Mouse (Mus musculus): Measurements from ENCODE around the gene Fam222b.

Gene Fam222b

GRCm38 (mm10) chr11:78166161-78166560 lies 71.7 kb downstream of the Fam222b start:
- no peak for DNase-seq

DNA sequence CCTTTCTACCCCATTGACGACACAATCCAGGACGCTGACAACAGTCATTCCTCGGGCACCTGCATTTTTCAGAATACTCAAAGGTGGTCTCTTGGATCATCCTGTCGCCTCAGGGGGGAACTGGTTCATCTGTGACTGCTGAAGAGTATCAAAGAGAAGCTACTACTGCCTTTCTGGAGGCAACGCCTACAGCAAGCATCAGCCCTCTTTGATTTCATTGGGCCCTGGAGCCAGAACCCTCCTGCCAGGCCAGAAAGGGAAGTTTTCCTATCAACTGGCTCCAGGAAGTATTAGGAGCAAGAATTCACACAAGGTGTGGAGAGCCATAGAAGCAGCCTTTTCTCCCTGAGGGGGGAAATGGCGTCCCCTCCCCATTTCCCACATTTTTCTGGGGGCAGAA lies 72.2 kb downstream of the Fam222b start:
- DNase-seq: no peak

DNA sequence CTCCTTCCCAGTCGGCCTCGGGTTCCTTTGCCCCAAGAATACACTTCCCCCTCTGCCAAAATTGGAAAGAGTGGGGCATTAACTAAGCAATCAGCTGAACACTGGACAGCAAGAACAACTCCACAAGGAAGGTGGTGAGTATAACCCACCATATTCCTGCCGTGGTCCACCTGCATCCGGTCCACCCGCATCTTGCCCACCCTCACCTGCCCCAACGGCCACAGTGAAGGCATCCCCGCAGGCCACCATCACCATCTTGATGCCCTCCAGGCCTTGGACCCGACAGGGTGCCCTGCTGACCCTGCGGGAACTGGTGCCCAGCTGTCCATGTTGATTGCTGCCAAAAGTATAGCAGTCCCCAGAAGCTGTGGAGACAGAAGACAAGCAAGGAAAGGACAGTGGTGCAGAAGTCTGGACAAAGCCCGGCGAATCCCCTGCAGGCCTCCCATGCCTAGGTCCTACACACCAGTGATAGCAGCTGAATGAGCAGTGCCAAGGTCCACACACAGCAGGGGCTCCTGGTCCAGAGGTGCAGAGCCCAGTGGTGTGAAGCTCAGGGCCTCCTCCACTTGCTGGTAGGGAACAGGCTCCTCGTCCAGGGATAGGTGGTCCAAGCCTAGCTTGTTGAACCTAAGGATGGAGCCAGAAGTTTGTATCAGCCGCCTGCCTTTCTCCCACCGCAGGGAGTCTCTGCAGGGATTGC lies 72.9 kb downstream of the Fam222b start:
- DNase-seq: no peak

GRCm38 (mm10) chr11:78168541-78169468 lies 74.3 kb downstream of the Fam222b start:
- no peak for DNase-seq

GRCm38 (mm10) chr11:78170306-78170705 lies 75.8 kb downstream of the Fam222b start:
- no peak for DNase-seq

DNA sequence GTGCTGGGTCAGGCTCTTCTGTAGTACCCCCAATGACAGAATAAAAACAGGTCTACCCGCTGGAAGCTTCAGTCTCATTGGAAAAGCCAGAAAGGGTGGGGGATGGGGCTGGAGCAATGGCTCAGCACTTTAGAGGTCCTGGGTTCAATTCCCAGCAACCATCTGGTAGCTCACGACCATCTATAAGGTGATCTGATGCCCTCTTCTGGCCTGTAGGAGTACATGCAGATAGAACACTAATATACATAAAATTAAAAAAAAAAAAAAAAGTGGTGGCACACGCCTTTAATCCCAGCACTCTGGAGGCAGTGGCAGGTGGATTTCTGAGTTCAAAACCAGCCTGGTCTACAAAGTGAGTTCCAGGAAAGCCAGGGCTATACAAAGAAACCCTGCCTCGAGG lies 76.9 kb downstream of the Fam222b start:
- DNase-seq: no peak

DNA sequence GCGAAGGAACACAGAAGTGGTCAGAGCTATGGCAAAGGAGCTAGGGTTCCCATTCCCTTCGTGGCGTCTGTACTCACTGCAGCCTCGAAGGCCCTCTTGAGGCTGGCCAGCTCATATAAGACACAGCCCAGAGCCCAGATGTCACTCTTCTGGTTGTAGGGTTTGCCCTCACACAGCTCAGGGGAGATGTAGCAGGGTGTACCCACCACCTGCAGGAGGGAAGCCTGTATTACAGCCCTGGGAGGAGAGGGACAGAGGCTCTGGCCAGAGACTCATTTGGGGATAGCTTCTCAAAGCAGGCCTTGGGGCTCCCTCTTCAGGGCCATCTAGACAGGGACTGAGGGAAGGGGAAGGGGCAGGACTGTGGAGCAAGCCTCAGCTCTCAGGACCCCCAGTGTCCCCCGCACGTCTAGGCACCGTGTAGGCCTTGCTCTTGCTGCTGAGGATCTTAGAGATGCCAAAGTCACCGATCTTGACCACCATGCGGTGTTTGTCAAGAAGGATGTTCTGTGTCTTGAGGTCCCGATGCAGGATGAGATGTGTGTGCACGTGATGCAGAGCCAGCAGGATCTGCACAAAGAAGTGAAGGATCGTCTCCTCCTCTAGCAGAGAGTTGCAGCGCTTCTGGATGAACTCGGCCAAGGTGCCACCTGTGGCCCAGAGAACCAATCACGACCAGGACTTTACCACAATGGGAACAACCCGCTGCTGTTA lies 77.7 kb downstream of the Fam222b start:
- no peak for DNase-seq

- DNase-seq: no peak
Measured at GRCm38 (mm10) chr11:78172748-78173383, 78.4 kb downstream of the Fam222b start.

- DNase-seq: no peak
Measured at GRCm38 (mm10) chr11:78174506-78174905, 80.0 kb downstream of the Fam222b start.

DNA sequence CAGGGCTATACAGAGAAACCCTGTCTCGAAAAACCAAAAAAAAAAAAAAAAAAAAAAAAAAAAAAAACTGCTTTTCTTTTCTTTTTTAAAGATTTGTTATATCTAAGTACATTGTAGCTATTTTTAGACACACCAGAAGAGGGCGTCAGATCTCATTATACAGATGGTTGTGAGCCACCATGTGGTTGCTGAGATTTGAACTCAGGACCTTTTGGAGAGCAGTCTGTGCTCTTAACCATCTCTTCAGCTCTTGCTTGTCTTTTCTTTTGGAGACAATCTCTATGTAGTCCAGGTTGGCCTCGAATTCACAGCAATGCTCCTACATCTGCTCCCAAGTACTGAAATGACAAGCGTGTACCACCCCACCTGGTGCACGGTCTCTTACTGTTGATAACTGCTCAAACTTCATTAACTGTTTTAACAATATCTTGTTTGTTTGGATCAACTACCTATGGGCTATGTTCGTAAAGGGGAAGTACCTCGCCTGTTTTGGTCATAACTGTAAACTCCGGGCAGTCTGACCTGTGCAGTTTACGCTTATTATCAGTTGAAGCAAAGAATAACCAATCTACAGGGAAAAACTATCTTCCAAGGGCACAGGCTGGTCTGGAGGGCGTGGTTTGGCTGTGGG lies 81.4 kb downstream of the Fam222b start:
- no peak for DNase-seq

DNA sequence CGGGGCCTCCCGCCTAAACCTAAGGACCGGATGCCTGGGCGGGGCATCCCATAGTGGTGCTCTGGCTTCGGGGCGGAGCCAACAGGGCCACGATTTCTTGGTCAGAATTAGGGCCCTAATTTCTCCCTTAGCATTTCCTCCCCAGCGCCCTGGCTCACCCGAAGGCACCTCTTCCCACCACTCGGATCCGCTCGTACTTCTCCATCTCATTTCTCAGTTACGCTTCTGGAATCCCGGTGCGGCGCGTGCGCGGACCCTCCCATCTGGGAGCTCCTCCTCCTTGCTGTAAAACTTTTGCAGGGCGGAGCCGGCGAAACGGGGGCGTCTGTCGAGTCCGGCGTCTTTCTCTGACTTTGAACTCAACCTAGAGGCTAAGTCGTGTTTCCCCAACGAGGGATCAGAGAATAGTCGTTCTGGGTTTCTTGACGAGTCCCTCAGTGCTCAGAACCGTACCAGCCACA lies 82.0 kb downstream of the Fam222b start, which contains the start of the genes Nek8 and Tlcd1:
Nek8 (minus strand) TSS at position 274 of the 461 bp plus-strand sequence.
Tlcd1 (plus strand) TSS at position 310 of the 461 bp plus-strand sequence.
- peak; percentile 73 for DNase-seq

DNA sequence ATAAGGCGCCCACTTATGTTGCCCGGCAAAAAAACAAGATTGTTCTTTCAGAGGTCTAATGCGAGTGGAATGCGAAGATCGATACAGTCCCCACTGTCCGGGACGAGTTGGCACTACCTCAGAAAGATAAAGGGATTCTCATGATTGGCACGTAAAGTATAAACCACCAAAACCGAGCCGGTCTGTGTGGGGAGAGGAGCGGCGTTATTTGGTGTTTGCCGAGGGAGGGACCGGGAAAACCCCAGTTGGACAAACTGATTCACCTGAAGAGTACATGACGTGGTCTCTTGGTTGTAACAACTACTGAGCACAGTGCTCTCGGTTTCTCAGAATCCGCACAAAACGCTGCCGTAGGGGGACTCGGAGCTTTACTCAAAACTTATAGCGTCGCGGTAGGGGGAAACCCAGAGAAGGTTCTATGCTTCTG lies 82.5 kb downstream of the Fam222b start:
- no peak for DNase-seq

DNA sequence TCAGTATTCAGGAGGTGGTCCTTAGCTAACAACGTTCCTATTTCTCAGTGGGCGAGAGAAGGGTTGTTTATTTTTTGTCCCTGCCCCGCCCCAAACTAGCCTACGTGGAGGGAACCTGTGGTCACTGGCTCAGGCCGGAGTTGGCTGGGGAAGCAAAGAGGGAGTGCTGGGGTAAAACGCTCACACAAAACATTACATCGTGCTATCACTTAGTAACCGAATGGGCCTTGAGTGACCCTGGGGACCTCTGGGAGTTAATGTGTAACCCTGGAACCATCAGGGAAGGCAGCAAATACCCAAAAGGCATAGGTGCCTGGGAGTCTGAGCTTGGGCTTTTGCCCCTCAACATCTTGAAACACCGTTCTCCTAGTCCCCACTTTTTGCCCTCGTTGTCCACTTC lies 83.0 kb downstream of the Fam222b start:
- no peak for DNase-seq

DNA sequence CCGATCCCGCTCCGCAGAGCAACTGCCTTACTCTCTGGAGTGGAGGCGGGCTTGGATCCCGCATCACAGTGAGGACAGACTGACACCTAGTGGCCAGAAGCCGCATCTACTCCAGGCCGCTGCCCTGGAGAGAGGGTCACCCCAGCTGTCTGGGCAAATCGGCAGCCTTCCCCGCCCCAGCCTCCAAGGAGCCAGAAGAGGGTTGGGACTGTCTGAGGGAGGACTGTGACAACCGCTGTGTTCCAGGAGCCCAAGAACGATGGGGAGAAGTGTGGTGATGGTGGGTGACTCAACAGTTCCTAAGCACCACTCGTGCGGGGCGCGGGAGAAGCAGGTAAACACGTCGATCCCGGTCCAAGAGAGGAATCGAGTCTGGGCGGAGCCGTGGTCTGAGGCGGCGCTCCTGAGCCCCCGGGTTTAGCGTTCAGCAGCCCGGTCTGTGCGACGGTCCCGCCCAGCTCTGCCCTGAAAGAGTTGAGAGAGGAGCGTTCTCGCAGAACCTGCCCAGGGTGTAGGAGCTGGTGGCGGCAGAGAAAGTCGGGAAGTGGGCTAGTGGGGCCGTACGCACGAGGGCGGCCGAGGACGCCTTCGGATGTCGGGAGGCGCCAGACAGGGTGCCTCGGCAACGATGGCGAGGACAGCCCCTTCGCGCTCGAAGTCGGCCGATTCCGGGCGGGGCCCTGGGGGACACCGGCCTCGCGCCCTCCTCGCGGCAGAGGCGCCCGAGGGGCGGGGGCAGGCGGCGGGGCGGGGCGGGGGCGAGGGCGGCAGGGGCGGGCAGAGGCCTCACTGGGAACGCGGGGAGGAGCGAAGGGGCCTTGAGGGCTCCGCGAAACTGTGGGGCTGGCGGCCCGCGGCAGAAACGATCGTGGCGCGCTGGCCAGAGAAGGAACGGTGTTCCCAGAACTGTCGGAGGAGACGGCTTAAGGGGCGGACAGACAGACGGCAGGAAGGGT lies 83.7 kb downstream of the Fam222b start:
- DNase-seq: peak; percentile 88

GRCm38 (mm10) chr11:78178859-78179437 lies 84.5 kb downstream of the Fam222b start:
- peak; percentile 73 for DNase-seq

- DNase-seq: no peak
Measured at GRCm38 (mm10) chr11:78179438-78179999, 85.1 kb downstream of the Fam222b start.

- DNase-seq: no peak
Measured at GRCm38 (mm10) chr11:78180081-78180761, 85.8 kb downstream of the Fam222b start.

DNA sequence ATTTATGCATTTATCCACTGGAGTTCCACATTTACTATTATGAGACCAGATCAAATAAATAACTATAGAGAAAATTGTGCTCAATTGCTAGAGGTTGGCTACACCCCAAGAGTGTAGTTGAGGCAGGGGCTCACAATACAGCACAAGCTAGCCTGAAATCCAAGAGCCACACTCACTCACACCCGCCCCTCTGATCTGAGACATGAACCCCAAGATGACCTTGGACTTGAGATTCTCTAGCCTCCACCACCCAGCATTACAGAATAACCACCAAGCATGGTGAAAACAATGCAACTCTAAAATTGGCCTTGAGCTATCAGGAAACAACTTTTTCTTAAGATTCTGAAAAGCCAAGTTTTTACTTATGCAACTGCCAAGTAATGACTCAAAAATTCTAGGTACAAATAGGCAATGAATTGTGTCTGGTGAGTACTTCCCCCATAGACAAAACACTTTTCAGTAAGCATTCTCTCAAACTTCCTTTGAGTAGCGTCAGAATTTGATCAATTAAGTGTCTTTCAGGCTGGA lies 87.4 kb downstream of the Fam222b start:
- no peak for DNase-seq

DNA sequence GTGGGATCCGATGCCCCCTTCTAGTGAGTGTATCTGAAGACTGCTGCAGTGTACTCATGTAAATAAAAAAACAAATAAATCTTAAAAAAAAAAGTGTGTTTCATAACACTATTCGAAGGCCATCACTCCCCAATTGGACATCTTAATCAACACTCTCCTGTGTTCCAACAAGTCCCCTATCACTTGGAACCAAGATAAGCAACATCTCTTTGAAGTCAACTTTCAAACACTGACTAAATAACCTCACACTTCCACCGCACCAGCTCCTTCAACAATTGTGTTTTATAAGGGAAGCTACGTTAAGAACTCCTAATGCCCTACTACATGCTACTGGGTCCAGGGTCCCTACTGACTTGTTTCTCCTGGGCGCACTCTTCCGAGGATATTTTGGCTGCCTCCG lies 88.0 kb downstream of the Fam222b start:
- DNase-seq: no peak

All from right cerebral cortex, postnatal 4 days (tissue).